Mouse (Mus musculus) bone marrow, adult 2 months (tissue): ENCODE measurements at regions not wholly inside any gene's neighbourhood (a gene's known extent, or its start where the extent isn't known, plus 50 kb on each side); places are given as distances from the start of the nearest gene placed in this dataset.

Source experiments
- CTCF ChIP-seq: fragments of 200-500 bp; IDR thresholded peaks from 2 replicates; pipeline ENCODE4 v1.5.1; 2011; ENCODE audit warnings: low read length, control low read depth; ENCODE audit not compliant: control insufficient read depth, insufficient read depth
- POLR2A ChIP-seq: fragments of 200-500 bp; IDR thresholded peaks from 2 replicates; pipeline ENCODE4 v1.6.1; 2011; ENCODE audit warnings: low read depth, mild to moderate bottlenecking, control low read depth, low read length, borderline replicate concordance; ENCODE audit not compliant: control insufficient read depth

DNA sequence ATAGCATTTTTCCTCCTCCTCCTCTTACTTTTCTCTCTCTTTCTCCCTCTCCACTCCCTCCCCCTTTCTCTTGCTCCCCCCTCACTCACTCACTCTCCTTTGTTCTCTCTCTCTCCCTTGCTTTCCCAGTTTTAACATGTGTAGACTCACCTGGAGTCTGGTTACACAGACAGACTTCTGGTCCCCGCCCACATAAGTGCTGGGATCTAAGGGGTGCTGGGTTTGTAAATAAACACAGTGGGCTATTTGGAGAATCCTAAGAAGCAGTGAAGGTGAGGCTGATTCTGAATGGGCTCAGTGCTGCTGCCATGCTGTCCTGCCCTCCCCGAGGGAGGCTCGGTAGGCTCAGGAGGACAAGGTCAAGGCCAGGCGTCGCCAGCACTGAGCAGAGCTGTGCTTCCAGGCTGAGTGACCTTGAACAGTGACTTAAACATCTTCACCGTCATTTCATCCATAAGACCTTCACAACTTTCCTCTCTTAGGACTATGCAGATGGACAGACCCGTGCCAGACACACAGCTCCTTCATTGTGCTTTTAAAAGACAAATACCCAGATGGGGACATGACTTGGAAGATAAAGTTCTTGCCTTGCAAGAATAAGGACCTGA lies 186.7 kb upstream of the Myt1l start:
- TF ChIP-seq POLR2A (no peak), CTCF (no peak)
